Mouse (Mus musculus): ENCODE measurements around the gene Rps6ka2. TPM values are rescaled to one million over a fixed set of nuclear protein-coding genes. Genes with fewer than 3 reads are reported as not detected.
"Not testable (repeated sequence)": the region's sequence is repeated elsewhere in the genome, so short reads cannot be mapped to it uniquely, and the experiment has no call there.

Rps6ka2 gene
- 1.6 and 1.7 TPM in 2 replicates for polyA plus RNA-seq (2015; fragmentation: Nextera tagmentation; extraction: Ambion mirVana)

- Histone ChIP-seq H3K27ac (peak within 1 kb of the TSS; percentile 34), H3K4me3 (replicated peaks) (peak within 1 kb of the TSS; percentile 68), H3K9ac (peak within 1 kb of the TSS; percentile 64), H3K27me3 (peaks cover 20% of the 10 kb centered on the region), H3K9me3 (replicated peaks) (no peaks in the 10 kb centered on the region), H3K4me1 (replicated peaks) (peaks cover 33% of the 10 kb centered on the region), H3K36me3 (no peaks in the 10 kb centered on the region), H3K4me2 (peak within 1 kb of the TSS; percentile 90)
- DNase-seq, result peak; percentile 88
- peak; percentile 99 for ATAC-seq (ENCODE audit: low read depth)
- under 1% methylated on average over 56 of the region's 56 CpGs for WGBS (ENCODE audit: insufficient replicate concordance)
Observed at GRCm38 (mm10) chr17:7169627-7170303, at the start of gene Rps6ka2. Gene Rps6ka2, plus strand, starts transcription at chr17:7170115.

GRCm38 (mm10) chr17:7120835-7121234, 49.1 kb upstream of the Rps6ka2 start:
- H3K27me3 ChIP-seq; H3K9me3 ChIP-seq (replicated peaks); H3K27ac ChIP-seq; H3K9ac ChIP-seq; DNase-seq; H3K4me3 ChIP-seq (replicated peaks); H3K4me2 ChIP-seq; H3K36me3 ChIP-seq; H3K4me1 ChIP-seq (replicated peaks); ATAC-seq (ENCODE audit: low read depth): not testable (repeated sequence)
- 70% methylated on average over 3 of the region's 3 CpGs for WGBS (ENCODE audit: insufficient replicate concordance)

GRCm38 (mm10) chr17:7122554-7122953, 47.4 kb upstream of the Rps6ka2 start:
- not testable (repeated sequence) for DNase-seq; H3K36me3 ChIP-seq; H3K27ac ChIP-seq; H3K9me3 ChIP-seq (replicated peaks); H3K4me1 ChIP-seq (replicated peaks); ATAC-seq (ENCODE audit: low read depth); H3K4me3 ChIP-seq (replicated peaks); H3K27me3 ChIP-seq; H3K4me2 ChIP-seq; H3K9ac ChIP-seq
- 72% methylated on average over 11 of the region's 11 CpGs for WGBS (ENCODE audit: insufficient replicate concordance)

GRCm38 (mm10) chr17:7126475-7126874, 43.4 kb upstream of the Rps6ka2 start:
- not testable (repeated sequence) for H3K4me2 ChIP-seq; H3K27me3 ChIP-seq; H3K9me3 ChIP-seq (replicated peaks); H3K4me1 ChIP-seq (replicated peaks); DNase-seq; H3K4me3 ChIP-seq (replicated peaks); H3K9ac ChIP-seq; ATAC-seq (ENCODE audit: low read depth); H3K36me3 ChIP-seq; H3K27ac ChIP-seq
- 51% methylated on average over 8 of the region's 10 CpGs for WGBS (ENCODE audit: insufficient replicate concordance)

GRCm38 (mm10) chr17:7134002-7134401, 35.9 kb upstream of the Rps6ka2 start:
- no CpG with 5 or more reads among the region's 7 CpGs for WGBS (ENCODE audit: insufficient replicate concordance)
- not testable (repeated sequence) for H3K9ac ChIP-seq; DNase-seq; ATAC-seq (ENCODE audit: low read depth); H3K4me2 ChIP-seq; H3K27me3 ChIP-seq; H3K27ac ChIP-seq; H3K4me1 ChIP-seq (replicated peaks); H3K4me3 ChIP-seq (replicated peaks); H3K36me3 ChIP-seq; H3K9me3 ChIP-seq (replicated peaks)

GRCm38 (mm10) chr17:7135277-7135676, 34.6 kb upstream of the Rps6ka2 start:
- 73% methylated on average over 7 of the region's 8 CpGs for WGBS (ENCODE audit: insufficient replicate concordance)
- H3K36me3 ChIP-seq; H3K27ac ChIP-seq; DNase-seq; H3K27me3 ChIP-seq; H3K4me1 ChIP-seq (replicated peaks); H3K9ac ChIP-seq; ATAC-seq (ENCODE audit: low read depth); H3K9me3 ChIP-seq (replicated peaks); H3K4me3 ChIP-seq (replicated peaks); H3K4me2 ChIP-seq: not testable (repeated sequence)

- no peaks in the 10 kb centered on the region for H3K9me3 ChIP-seq (replicated peaks)
- H3K4me1 ChIP-seq (replicated peaks), result no peaks in the 10 kb centered on the region
- H3K27me3 ChIP-seq, result no peaks in the 10 kb centered on the region
- H3K27ac ChIP-seq, result no peak overlapping the region
- no peaks in the 10 kb centered on the region for H3K36me3 ChIP-seq
- no peak overlapping the region for H3K4me2 ChIP-seq
- 75% methylated on average over 21 of the region's 21 CpGs for WGBS (ENCODE audit: insufficient replicate concordance)
- no peak overlapping the region for H3K4me3 ChIP-seq (replicated peaks)
- H3K9ac ChIP-seq, result no peak overlapping the region
- ATAC-seq (ENCODE audit: low read depth) (no peak), DNase-seq (no peak)
Observed at GRCm38 (mm10) chr17:7138186-7138925, 31.6 kb upstream of the Rps6ka2 start.

- H3K4me1 ChIP-seq (replicated peaks), result no peaks in the 10 kb centered on the region
- H3K4me3 ChIP-seq (replicated peaks), result no peak overlapping the region
- 67% methylated on average over 10 of the region's 10 CpGs for WGBS (ENCODE audit: insufficient replicate concordance)
- no peak overlapping the region for H3K27ac ChIP-seq
- H3K27me3 ChIP-seq, result no peaks in the 10 kb centered on the region
- no peak for DNase-seq
- H3K36me3 ChIP-seq, result no peaks in the 10 kb centered on the region
- no peak for ATAC-seq (ENCODE audit: low read depth)
- H3K4me2 ChIP-seq, result no peak overlapping the region
- H3K9me3 ChIP-seq (replicated peaks), result no peaks in the 10 kb centered on the region
- H3K9ac ChIP-seq, result no peak overlapping the region
Observed at GRCm38 (mm10) chr17:7140399-7141174, 29.3 kb upstream of the Rps6ka2 start.

GRCm38 (mm10) chr17:7142367-7142766, 27.5 kb upstream of the Rps6ka2 start:
- no peaks in the 10 kb centered on the region for H3K27me3 ChIP-seq
- WGBS (ENCODE audit: insufficient replicate concordance), result 44% methylated on average over 4 of the region's 4 CpGs
- no peaks in the 10 kb centered on the region for H3K36me3 ChIP-seq
- DNase-seq (no peak), ATAC-seq (ENCODE audit: low read depth) (no peak)
- H3K9ac ChIP-seq, result no peak overlapping the region
- no peaks in the 10 kb centered on the region for H3K4me1 ChIP-seq (replicated peaks)
- H3K4me2 ChIP-seq, result no peak overlapping the region
- no peak overlapping the region for H3K4me3 ChIP-seq (replicated peaks)
- no peaks in the 10 kb centered on the region for H3K9me3 ChIP-seq (replicated peaks)
- no peak overlapping the region for H3K27ac ChIP-seq

- Histone ChIP-seq H3K9ac (no peak overlapping the region), H3K27ac (no peak overlapping the region), H3K9me3 (replicated peaks) (no peaks in the 10 kb centered on the region), H3K27me3 (no peaks in the 10 kb centered on the region), H3K4me2 (no peak overlapping the region), H3K36me3 (no peaks in the 10 kb centered on the region), H3K4me1 (replicated peaks) (no peaks in the 10 kb centered on the region), H3K4me3 (replicated peaks) (no peak overlapping the region)
- WGBS (ENCODE audit: insufficient replicate concordance), result 56% methylated on average over 7 of the region's 7 CpGs
- ATAC-seq (ENCODE audit: low read depth), result no peak
- no peak for DNase-seq
Observed at GRCm38 (mm10) chr17:7143885-7144518, 25.9 kb upstream of the Rps6ka2 start.

Data from liver, embryonic 13.5 days (tissue).